Mouse (Mus musculus) forebrain, embryonic 12.5 days (tissue): ENCODE data around the gene Mettl23. TPM values are rescaled to one million over a fixed set of nuclear protein-coding genes. Genes with fewer than 3 reads are reported as not detected.
"Not testable (repeated sequence)": the region's sequence is repeated elsewhere in the genome, so short reads cannot be mapped to it uniquely, and the experiment has no call there.

Source experiments
- ATAC-seq: fragments of 200-750 bp; cut with Nextera tagmentation; 2 replicates; pipeline ENCODE4 v1.8.0; 2017; ENCODE audit warnings: moderate TSS enrichment; ENCODE audit not compliant: low FRiP score
- H3K27ac ChIP-seq: fragments of 300-500 bp; sonication (generic); 2 replicates; pipeline ENCODE4 v1.5.1; 2016; ENCODE audit warnings: mild to moderate bottlenecking
- H3K27me3 ChIP-seq: fragments of 300-500 bp; sonication (generic); 2 replicates; pipeline ENCODE4 v1.6.1; 2016; ENCODE audit warnings: mild to moderate bottlenecking
- H3K36me3 ChIP-seq: fragments of 300-500 bp; sonication (generic); replicated peaks from 2 replicates; pipeline ENCODE4 v1.6.1; 2016; ENCODE audit warnings: mild to moderate bottlenecking
- H3K4me1 ChIP-seq: fragments of 300-500 bp; sonication (generic); 2 replicates; pipeline ENCODE4 v1.6.1; 2016
- H3K4me2 ChIP-seq: fragments of 300-500 bp; sonication (generic); 2 replicates; pipeline ENCODE4 v1.6.1; 2016; ENCODE audit warnings: mild to moderate bottlenecking, moderate library complexity
- H3K4me3 ChIP-seq: fragments of 300-500 bp; sonication (generic); replicated peaks from 2 replicates; pipeline ENCODE4 v1.5.1; 2016; ENCODE audit warnings: mild to moderate bottlenecking
- H3K9ac ChIP-seq: fragments of 300-500 bp; sonication (generic); 2 replicates; pipeline ENCODE4 v1.6.1; 2016; ENCODE audit warnings: mild to moderate bottlenecking
- H3K9me3 ChIP-seq: fragments of 300-500 bp; sonication (generic); 2 replicates; pipeline ENCODE4 v1.6.1; 2016
- WGBS: fragments of 180-500 bp; shearing (Covaris S2); methylation state at CpG from one replicate; pipeline ENCODE4 v1.1.7; 2016; 5-methylcytosine and 5-hydroxymethylcytosine counted together
- polyA plus RNA-seq: library from polyadenylated mRNA; unstranded; fragments of >200 nt; fragmentation: Nextera tagmentation; extraction: Ambion mirVana; gene quantifications from 2 replicates; pipeline ENCODE4 v1.2.1, GENCODE M21; 2016

Mettl23 gene
- polyA plus RNA-seq, 1 experiment from 2014 or later = 65.8 TPM

GRCm38 (mm10) chr11:116822215-116822614 is 20.9 kb upstream of the Mettl23 start:
- no peak overlapping the region for H3K27ac ChIP-seq
- H3K36me3 ChIP-seq = no peaks in the 10 kb centered on the region
- no peaks in the 10 kb centered on the region for H3K27me3 ChIP-seq
- no peak overlapping the region for H3K4me2 ChIP-seq
- H3K9ac ChIP-seq = no peak overlapping the region
- peaks cover 42% of the 10 kb centered on the region for H3K4me1 ChIP-seq
- 68% methylated on average over 10 of the region's 10 CpGs for WGBS
- no peak overlapping the region for H3K4me3 ChIP-seq
- no peaks in the 10 kb centered on the region for H3K9me3 ChIP-seq
- no peak for ATAC-seq

GRCm38 (mm10) chr11:116822626-116823025 is 20.5 kb upstream of the Mettl23 start:
- H3K9me3 ChIP-seq = no peaks in the 10 kb centered on the region
- no peak overlapping the region for H3K27ac ChIP-seq
- no peaks in the 10 kb centered on the region for H3K36me3 ChIP-seq
- H3K9ac ChIP-seq = no peak overlapping the region
- peaks cover 46% of the 10 kb centered on the region for H3K4me1 ChIP-seq
- H3K27me3 ChIP-seq = no peaks in the 10 kb centered on the region
- no peak for ATAC-seq
- no peak overlapping the region for H3K4me3 ChIP-seq
- no peak overlapping the region for H3K4me2 ChIP-seq
- WGBS = 88% methylated on average over 10 of the region's 10 CpGs

GRCm38 (mm10) chr11:116823255-116823654 is 19.8 kb upstream of the Mettl23 start:
- no peak for ATAC-seq
- Histone ChIP-seq H3K4me1 (peaks cover 53% of the 10 kb centered on the region), H3K9ac (no peak overlapping the region), H3K36me3 (no peaks in the 10 kb centered on the region), H3K27ac (no peak overlapping the region), H3K4me2 (no peak overlapping the region), H3K9me3 (no peaks in the 10 kb centered on the region), H3K4me3 (no peak overlapping the region), H3K27me3 (peaks cover 1% of the 10 kb centered on the region; the same call in 1 of the 2 replicates)
- WGBS = 99% methylated on average over 2 of the region's 2 CpGs

- not testable (repeated sequence) for H3K27me3 ChIP-seq, H3K9ac ChIP-seq, ATAC-seq, H3K4me2 ChIP-seq, H3K27ac ChIP-seq, H3K9me3 ChIP-seq, H3K36me3 ChIP-seq, H3K4me3 ChIP-seq
- WGBS = 98% methylated on average over 10 of the region's 10 CpGs
- H3K4me1 ChIP-seq = peaks cover 55% of the 10 kb centered on the region
Observed at GRCm38 (mm10) chr11:116823885-116824284, 19.2 kb upstream of the Mettl23 start.

- Histone ChIP-seq H3K4me3 (no peak overlapping the region), H3K9ac (no peak overlapping the region), H3K9me3 (no peaks in the 10 kb centered on the region), H3K27me3 (peaks cover 6% of the 10 kb centered on the region; the same call in 1 of the 2 replicates), H3K36me3 (no peaks in the 10 kb centered on the region), H3K27ac (peak overlapping the region; percentile 59), H3K4me1 (peaks cover 55% of the 10 kb centered on the region), H3K4me2 (peak overlapping the region; percentile 17)
- 40% methylated on average over 5 of the region's 5 CpGs for WGBS
- no peak for ATAC-seq
Observed at GRCm38 (mm10) chr11:116825230-116825629, 17.8 kb upstream of the Mettl23 start.

- 9% methylated on average over 17 of the region's 17 CpGs for WGBS
- H3K36me3 ChIP-seq = peaks cover 7% of the 10 kb centered on the region; the same call in 1 of the 2 replicates
- ATAC-seq = peak; percentile 34; the same call in 1 of the 2 replicates
- peaks cover 6% of the 10 kb centered on the region; the same call in 1 of the 2 replicates for H3K27me3 ChIP-seq
- peak overlapping the region; percentile 85 for H3K9ac ChIP-seq
- peak overlapping the region; percentile 87 for H3K4me2 ChIP-seq
- peak overlapping the region; percentile 68 for H3K4me3 ChIP-seq
- H3K27ac ChIP-seq = peak overlapping the region; percentile 59
- H3K9me3 ChIP-seq = no peaks in the 10 kb centered on the region
- peaks cover 43% of the 10 kb centered on the region for H3K4me1 ChIP-seq
Observed at GRCm38 (mm10) chr11:116826550-116827504, 16.3 kb upstream of the Mettl23 start.

- Histone ChIP-seq H3K4me3 (peak within 1 kb of the TSS; percentile 68), H3K4me1 (peaks cover 40% of the 10 kb centered on the region), H3K36me3 (peaks cover 7% of the 10 kb centered on the region; the same call in 1 of the 2 replicates), H3K27ac (peak within 1 kb of the TSS; percentile 59), H3K9me3 (no peaks in the 10 kb centered on the region), H3K9ac (peak within 1 kb of the TSS; percentile 85), H3K27me3 (peaks cover 6% of the 10 kb centered on the region; the same call in 1 of the 2 replicates), H3K4me2 (peak within 1 kb of the TSS; percentile 87)
- peak; percentile 56 for ATAC-seq
- WGBS = under 1% methylated on average over 59 of the region's 71 CpGs
Observed at GRCm38 (mm10) chr11:116827534-116828165, 15.4 kb upstream of the Mettl23 start, which contains the start of gene Mxra7. Gene Mxra7, minus strand, starts transcription at chr11:116828046.

GRCm38 (mm10) chr11:116832172-116832685 is 10.8 kb upstream of the Mettl23 start:
- WGBS = 25% methylated on average over 4 of the region's 4 CpGs
- Histone ChIP-seq H3K36me3 (peaks cover 48% of the 10 kb centered on the region), H3K27ac (peak overlapping the region; percentile 69), H3K9me3 (no peaks in the 10 kb centered on the region), H3K4me1 (peaks cover 26% of the 10 kb centered on the region), H3K4me2 (no peak overlapping the region), H3K9ac (peak overlapping the region; percentile 17; the same call in 1 of the 2 replicates), H3K4me3 (no peak overlapping the region), H3K27me3 (peaks cover 6% of the 10 kb centered on the region; the same call in 1 of the 2 replicates)
- no peak for ATAC-seq

GRCm38 (mm10) chr11:116834954-116835353 is 8.1 kb upstream of the Mettl23 start:
- peaks cover 20% of the 10 kb centered on the region for H3K4me1 ChIP-seq
- no peaks in the 10 kb centered on the region for H3K27me3 ChIP-seq
- H3K9ac ChIP-seq = no peak overlapping the region
- H3K9me3 ChIP-seq = no peaks in the 10 kb centered on the region
- no peak for ATAC-seq
- 89% methylated on average over 1 of the region's 1 CpGs for WGBS
- no peak overlapping the region for H3K4me3 ChIP-seq
- H3K27ac ChIP-seq = no peak overlapping the region
- H3K4me2 ChIP-seq = no peak overlapping the region
- H3K36me3 ChIP-seq = peaks cover 73% of the 10 kb centered on the region

- ATAC-seq = no peak
Observed at GRCm38 (mm10) chr11:116836283-116836682, 6.8 kb upstream of the Mettl23 start.

GRCm38 (mm10) chr11:116837441-116837840 is 5.6 kb upstream of the Mettl23 start:
- ATAC-seq = no peak
- H3K36me3 ChIP-seq = peaks cover 78% of the 10 kb centered on the region
- H3K4me3 ChIP-seq = no peak overlapping the region
- H3K9ac ChIP-seq = no peak overlapping the region
- H3K4me2 ChIP-seq = no peak overlapping the region
- no peak overlapping the region for H3K27ac ChIP-seq
- WGBS = 92% methylated on average over 10 of the region's 10 CpGs
- H3K4me1 ChIP-seq = peaks cover 42% of the 10 kb centered on the region
- H3K27me3 ChIP-seq = no peaks in the 10 kb centered on the region
- no peaks in the 10 kb centered on the region for H3K9me3 ChIP-seq

More at GRCm38 (mm10) chr11:116836283-116836682, 6.8 kb upstream of the Mettl23 start:
- Histone ChIP-seq H3K4me2 (no peak overlapping the region), H3K27ac (no peak overlapping the region), H3K9me3 (no peaks in the 10 kb centered on the region), H3K4me1 (peaks cover 33% of the 10 kb centered on the region), H3K36me3 (peaks cover 84% of the 10 kb centered on the region), H3K9ac (no peak overlapping the region), H3K4me3 (no peak overlapping the region), H3K27me3 (no peaks in the 10 kb centered on the region)
- WGBS = 95% methylated on average over 4 of the region's 4 CpGs

- Histone ChIP-seq H3K36me3 (peaks cover 69% of the 10 kb centered on the region), H3K4me3 (no peak overlapping the region)
- WGBS = 89% methylated on average over 14 of the region's 14 CpGs
Observed at GRCm38 (mm10) chr11:116838936-116839335, 4.1 kb upstream of the Mettl23 start.

More at GRCm38 (mm10) chr11:116838936-116839335, 4.1 kb upstream of the Mettl23 start:
- Histone ChIP-seq H3K4me1 (peaks cover 33% of the 10 kb centered on the region), H3K9ac (no peak overlapping the region), H3K9me3 (no peaks in the 10 kb centered on the region), H3K27ac (no peak overlapping the region), H3K4me2 (no peak overlapping the region), H3K27me3 (no peaks in the 10 kb centered on the region)
- ATAC-seq = no peak
